Mouse (Mus musculus): ENCODE measurements at regions not wholly inside any gene's neighbourhood (a gene's known extent, or its start where the extent isn't known, plus 50 kb on each side); places are given as distances from the start of the nearest gene placed in this dataset.

GRCm38 (mm10) chr4:10774557-10775215, 99.6 kb upstream of the 2610301B20Rik start:
- DNase-seq, result no peak

- DNase-seq, result no peak
These were observed 87.6 kb upstream of the 2610301B20Rik start for GRCm38 (mm10) chr4:10786701-10787100.

- no peak for DNase-seq
These were observed 86.0 kb upstream of the 2610301B20Rik start for GRCm38 (mm10) chr4:10788306-10788705.

GRCm38 (mm10) chr4:10789141-10789540, 85.2 kb upstream of the 2610301B20Rik start:
- no peak for DNase-seq

GRCm38 (mm10) chr4:10792628-10793027, 81.7 kb upstream of the 2610301B20Rik start:
- DNase-seq, result no peak

- DNase-seq, result no peak
These were observed 79.8 kb upstream of the 2610301B20Rik start for GRCm38 (mm10) chr4:10794471-10794870.

- DNase-seq, result no peak
These were observed 73.3 kb upstream of the 2610301B20Rik start for GRCm38 (mm10) chr4:10800780-10801553.

GRCm38 (mm10) chr4:10804735-10805134, 69.6 kb upstream of the 2610301B20Rik start:
- DNase-seq, result no peak

GRCm38 (mm10) chr4:10807260-10807659, 67.0 kb upstream of the 2610301B20Rik start:
- no peak for DNase-seq

- DNase-seq, result no peak
These were observed 61.4 kb upstream of the 2610301B20Rik start for GRCm38 (mm10) chr4:10812931-10813330.

All from adrenal gland, postnatal 36 days (tissue).